Mouse (Mus musculus) midbrain, embryonic 16.5 days (tissue): ENCODE results near the gene Pwp2. TPM values are rescaled to one million over a fixed set of nuclear protein-coding genes. Genes with fewer than 3 reads are reported as not detected.
A peak's percentile ranks its signal among the peaks of the same experiment; 100 is the strongest.

Source experiments
- ATAC-seq: fragments of 200-750 bp; cut with Nextera tagmentation; 2 replicates; pipeline ENCODE4 v1.8.0; 2017; ENCODE audit warnings: moderate TSS enrichment
- H3K27ac ChIP-seq: fragments of 300-500 bp; sonication (generic); 2 replicates; pipeline ENCODE4 v1.5.1; 2014; ENCODE audit warnings: mild to moderate bottlenecking, low read length, mixed read lengths
- H3K27me3 ChIP-seq: fragments of 300-500 bp; sonication (generic); 2 replicates; pipeline ENCODE4 v1.6.1; 2014; ENCODE audit warnings: low read depth, low read length, mixed read lengths; ENCODE audit not compliant: control insufficient read depth, insufficient read depth
- H3K36me3 ChIP-seq: fragments of 300-500 bp; sonication (generic); 2 replicates; pipeline ENCODE4 v1.6.1; 2014; ENCODE audit warnings: mild to moderate bottlenecking, low read length, moderate library complexity, mixed read lengths; ENCODE audit not compliant: control insufficient read depth, insufficient read depth
- H3K4me1 ChIP-seq: fragments of 300-500 bp; sonication (generic); 2 replicates; pipeline ENCODE4 v1.6.1; 2014; ENCODE audit warnings: mild to moderate bottlenecking, low read length, mixed read lengths; ENCODE audit not compliant: control insufficient read depth, insufficient read depth
- H3K4me2 ChIP-seq: fragments of 300-500 bp; sonication (generic); 2 replicates; pipeline ENCODE4 v1.6.1; 2014; ENCODE audit warnings: mild to moderate bottlenecking, low read length, mixed read lengths
- H3K4me3 ChIP-seq: fragments of 300-500 bp; sonication (generic); 2 replicates; pipeline ENCODE4 v1.5.1; 2014; ENCODE audit warnings: low read depth, mild to moderate bottlenecking, low read length, moderate library complexity, mixed read lengths
- H3K9ac ChIP-seq: fragments of 300-500 bp; sonication (generic); 2 replicates; pipeline ENCODE4 v1.6.1; 2014; ENCODE audit warnings: low read depth, low read length, mixed read lengths
- H3K9me3 ChIP-seq: fragments of 300-500 bp; sonication (generic); replicated peaks from 2 replicates; pipeline ENCODE4 v1.6.1; 2014; ENCODE audit warnings: mild to moderate bottlenecking, low read length, mixed read lengths; ENCODE audit not compliant: control insufficient read depth, poor library complexity, severe bottlenecking
- WGBS: fragments of 180-500 bp; shearing (Covaris S2); extraction: QIAGEN DNeasy Blood & Tissue Kit; methylation state at CpG from one replicate; pipeline ENCODE4 v1.1.7; 2014; 5-methylcytosine and 5-hydroxymethylcytosine counted together
- polyA plus RNA-seq: library from polyadenylated mRNA; unstranded; fragments of >200 nt; fragmentation: Nextera tagmentation; extraction: Ambion mirVana; gene quantifications from 2 replicates; pipeline ENCODE4 v1.2.1, GENCODE M21; 2015

Pwp2 gene
- 18.1 and 19.0 TPM in 2 replicates for polyA plus RNA-seq

DNA sequence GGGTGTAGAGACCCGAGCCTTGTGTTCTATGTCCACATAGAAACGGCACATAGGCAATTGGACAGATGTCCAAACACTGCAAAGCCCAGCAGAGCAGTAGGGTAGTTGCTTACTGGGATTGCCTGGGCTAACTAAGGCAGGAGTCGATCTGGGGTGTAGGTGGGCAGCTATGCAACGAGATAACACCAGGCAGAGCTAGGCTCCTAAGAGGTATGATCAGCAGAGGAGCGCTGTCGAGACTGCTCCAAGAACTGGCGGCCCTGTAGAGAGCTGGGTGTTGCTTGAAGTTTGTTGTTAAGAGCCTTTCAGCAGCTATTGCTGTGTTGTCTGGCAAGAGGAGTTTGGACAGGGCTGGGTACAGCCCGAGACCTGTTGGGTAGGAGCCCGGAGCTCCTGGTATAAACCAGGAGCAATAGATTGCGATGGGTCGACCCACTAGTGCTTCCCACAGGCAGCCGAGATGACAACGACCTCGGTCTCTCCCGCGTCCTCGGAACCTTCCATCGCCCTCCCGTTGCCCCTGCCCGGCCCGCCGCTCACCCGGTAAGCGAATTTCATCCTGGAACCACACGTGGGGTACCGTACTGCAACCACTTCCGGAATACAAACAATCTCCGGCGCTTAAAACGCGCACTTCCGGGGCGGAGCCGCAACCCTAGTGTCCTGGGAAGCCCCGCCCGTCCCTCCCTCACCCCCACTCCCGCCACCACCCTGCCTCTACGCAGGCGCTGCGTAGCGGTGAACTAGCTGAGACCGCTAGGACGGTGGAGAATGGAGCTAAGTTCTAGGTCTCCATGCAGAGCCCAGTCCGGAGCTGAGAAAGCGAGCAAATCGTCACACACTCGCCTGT, at the start of gene Pwp2:
Gene Pwp2 (minus strand): TSS at position 619 of the 850 bp plus-strand sequence.
- peak within 1 kb of the TSS; percentile 66 for H3K4me3 ChIP-seq
- H3K4me2 ChIP-seq, result peak within 1 kb of the TSS; percentile 95
- H3K36me3 ChIP-seq, result peaks cover 34% of the 10 kb centered on the region
- no peaks in the 10 kb centered on the region for H3K27me3 ChIP-seq
- no peaks in the 10 kb centered on the region for H3K9me3 ChIP-seq
- 2% methylated on average over 47 of the region's 47 CpGs for WGBS
- H3K4me1 ChIP-seq, result peaks cover 6% of the 10 kb centered on the region
- peak within 1 kb of the TSS; percentile 44 for H3K27ac ChIP-seq
- peak within 1 kb of the TSS; percentile 58 for H3K9ac ChIP-seq
- peak; percentile 97 for ATAC-seq

DNA sequence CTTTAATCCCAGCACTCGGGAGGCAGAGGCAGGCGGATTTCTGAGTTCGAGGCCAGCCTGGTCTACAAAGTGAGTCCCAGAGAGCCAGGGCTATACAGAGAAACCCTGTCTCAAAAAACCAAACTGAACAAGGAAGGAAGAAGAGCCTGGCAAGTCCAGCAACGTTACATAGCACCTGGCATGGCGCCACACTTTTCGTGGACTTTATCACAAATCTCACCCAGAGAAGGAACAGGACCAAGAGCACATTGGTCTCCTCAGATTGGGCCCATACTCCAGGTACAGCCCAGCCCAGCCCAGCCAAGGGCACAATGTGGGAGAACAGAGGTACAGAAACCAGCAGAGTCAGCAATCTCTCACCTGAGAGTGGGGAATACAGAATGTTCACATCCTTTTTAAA, 48.8 kb upstream of the Pwp2 start:
- Histone ChIP-seq H3K9ac (no peak overlapping the region), H3K4me2 (no peak overlapping the region), H3K27me3 (no peaks in the 10 kb centered on the region), H3K4me1 (peaks cover 2% of the 10 kb centered on the region; the same call in 1 of the 2 replicates), H3K36me3 (peaks cover 6% of the 10 kb centered on the region; the same call in 1 of the 2 replicates), H3K4me3 (no peak overlapping the region), H3K9me3 (no peaks in the 10 kb centered on the region), H3K27ac (no peak overlapping the region)
- no peak for ATAC-seq
- 93% methylated on average over 6 of the region's 6 CpGs for WGBS

DNA sequence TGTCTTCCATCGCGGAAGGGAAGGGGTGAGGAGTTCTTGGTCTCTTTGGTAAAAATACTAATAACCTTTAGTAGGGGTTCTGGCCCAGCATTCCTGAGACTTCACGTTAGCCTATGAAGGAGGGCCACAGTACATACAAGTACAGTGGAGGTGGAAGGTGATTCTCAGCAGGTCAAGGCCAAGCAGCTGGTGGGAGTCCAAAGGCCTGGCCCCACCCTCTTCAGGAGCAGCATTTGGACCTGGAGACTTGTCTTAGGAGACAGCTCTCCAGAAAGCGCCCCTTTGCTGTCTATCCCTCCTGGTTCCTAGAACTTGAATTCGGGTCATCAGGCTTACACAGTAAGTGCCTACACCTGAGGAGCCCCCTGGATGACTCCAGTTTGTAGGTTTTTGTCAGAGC, 48.2 kb upstream of the Pwp2 start:
- Histone ChIP-seq H3K27ac (no peak overlapping the region), H3K4me1 (peaks cover 2% of the 10 kb centered on the region; the same call in 1 of the 2 replicates), H3K27me3 (no peaks in the 10 kb centered on the region), H3K9me3 (no peaks in the 10 kb centered on the region), H3K9ac (no peak overlapping the region), H3K4me2 (no peak overlapping the region), H3K36me3 (peaks cover 5% of the 10 kb centered on the region; the same call in 1 of the 2 replicates), H3K4me3 (no peak overlapping the region)
- ATAC-seq, result no peak
- 93% methylated on average over 5 of the region's 5 CpGs for WGBS

DNA sequence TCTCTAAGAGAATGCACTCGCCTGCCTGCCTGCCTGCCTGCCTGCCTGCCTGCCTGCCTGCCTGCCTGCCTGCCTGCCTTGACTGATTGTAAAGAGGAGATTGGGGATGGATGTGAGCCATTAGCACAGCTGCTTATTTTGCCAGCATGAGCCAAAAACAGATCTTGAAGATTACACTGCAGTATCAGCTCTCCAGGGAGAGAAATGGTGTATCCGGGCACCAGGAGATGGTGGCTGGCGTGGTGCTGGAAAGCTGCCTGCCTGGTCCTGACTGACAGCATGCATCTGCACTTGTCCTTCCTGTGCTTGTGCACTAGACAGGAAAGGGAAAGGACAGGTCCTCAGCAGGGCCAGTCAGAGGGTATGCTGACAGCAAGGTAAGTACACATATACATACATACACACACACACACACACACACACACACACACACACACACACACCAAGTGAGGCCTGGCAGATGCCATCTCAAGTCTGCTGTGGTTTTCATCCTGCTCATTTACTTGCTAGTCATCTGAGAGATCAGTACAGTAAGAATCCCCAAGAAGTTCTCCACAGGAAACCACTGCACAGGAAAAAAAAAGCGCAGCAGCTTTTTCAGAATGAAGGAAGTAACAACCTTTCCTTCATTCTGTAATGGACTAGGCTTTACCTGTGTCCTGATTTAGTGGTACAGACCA, 47.5 kb upstream of the Pwp2 start:
- Histone ChIP-seq H3K4me1 (peaks cover 2% of the 10 kb centered on the region; the same call in 1 of the 2 replicates), H3K27me3 (no peaks in the 10 kb centered on the region), H3K4me3 (no peak overlapping the region), H3K9ac (no peak overlapping the region), H3K27ac (no peak overlapping the region), H3K4me2 (no peak overlapping the region), H3K36me3 (peaks cover 5% of the 10 kb centered on the region; the same call in 1 of the 2 replicates), H3K9me3 (no peaks in the 10 kb centered on the region)
- ATAC-seq, result no peak
- 78% methylated on average over 4 of the region's 4 CpGs for WGBS

DNA sequence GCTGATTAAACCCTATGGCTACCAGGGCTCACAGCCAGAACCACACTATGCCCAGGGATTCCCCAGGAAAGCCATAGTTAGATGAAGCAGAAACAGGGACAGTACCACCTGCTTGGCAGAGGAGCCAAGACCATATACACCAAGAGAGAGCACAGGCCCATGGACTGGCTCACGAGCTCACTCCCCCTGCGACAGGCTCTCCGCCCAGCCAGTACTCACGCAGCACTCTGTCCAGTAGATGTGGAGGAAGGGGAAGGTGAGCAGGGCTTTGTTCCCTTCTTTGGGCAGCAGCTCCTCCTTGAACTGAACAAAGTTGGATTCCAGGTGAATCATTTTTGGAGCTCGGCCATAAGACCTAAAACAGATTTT, 43.6 kb upstream of the Pwp2 start:
- H3K27me3 ChIP-seq, result no peaks in the 10 kb centered on the region
- ATAC-seq, result no peak
- no peaks in the 10 kb centered on the region for H3K4me1 ChIP-seq
- 93% methylated on average over 5 of the region's 5 CpGs for WGBS
- H3K4me3 ChIP-seq, result no peak overlapping the region
- H3K4me2 ChIP-seq, result no peak overlapping the region
- H3K9me3 ChIP-seq, result no peaks in the 10 kb centered on the region
- no peak overlapping the region for H3K9ac ChIP-seq
- H3K27ac ChIP-seq, result no peak overlapping the region
- peaks cover 5% of the 10 kb centered on the region; the same call in 1 of the 2 replicates for H3K36me3 ChIP-seq

DNA sequence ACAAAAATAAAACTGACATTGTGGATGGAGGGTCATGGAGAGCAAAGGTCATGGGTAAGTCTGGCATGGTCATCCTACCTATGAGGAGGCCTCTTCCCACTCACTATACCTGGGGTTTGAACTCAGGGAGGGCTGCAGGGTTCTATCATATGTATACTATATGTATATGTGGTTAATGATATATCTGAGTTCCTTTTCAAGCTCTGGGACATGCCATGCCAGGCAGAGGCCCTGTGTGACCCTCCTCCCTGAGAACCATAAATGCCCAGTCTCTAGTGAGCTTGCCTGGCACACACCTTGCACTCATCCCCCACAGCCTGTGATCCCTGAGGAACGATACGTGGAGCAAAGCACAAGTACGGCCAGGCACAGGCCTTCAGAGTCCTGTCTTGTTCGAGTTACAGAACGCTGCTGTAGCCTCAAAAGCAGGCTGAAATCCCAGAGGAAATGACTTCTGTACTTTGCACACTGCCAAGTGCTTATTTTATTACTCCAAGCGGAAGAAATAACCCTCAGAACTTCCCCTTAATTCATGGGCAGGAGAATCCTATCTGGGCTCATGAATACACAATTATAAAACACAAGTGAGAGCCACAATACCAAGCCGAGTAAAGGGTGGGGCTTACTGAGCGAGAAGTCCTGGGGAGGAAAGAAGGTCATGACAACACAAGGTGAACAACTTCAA, 43.1 kb upstream of the Pwp2 start:
- no peak overlapping the region for H3K4me3 ChIP-seq
- H3K27me3 ChIP-seq, result no peaks in the 10 kb centered on the region
- H3K9me3 ChIP-seq, result no peaks in the 10 kb centered on the region
- no peak for ATAC-seq
- H3K27ac ChIP-seq, result no peak overlapping the region
- H3K9ac ChIP-seq, result no peak overlapping the region
- H3K4me2 ChIP-seq, result no peak overlapping the region
- no peaks in the 10 kb centered on the region for H3K4me1 ChIP-seq
- peaks cover 5% of the 10 kb centered on the region; the same call in 1 of the 2 replicates for H3K36me3 ChIP-seq
- 90% methylated on average over 8 of the region's 8 CpGs for WGBS

DNA sequence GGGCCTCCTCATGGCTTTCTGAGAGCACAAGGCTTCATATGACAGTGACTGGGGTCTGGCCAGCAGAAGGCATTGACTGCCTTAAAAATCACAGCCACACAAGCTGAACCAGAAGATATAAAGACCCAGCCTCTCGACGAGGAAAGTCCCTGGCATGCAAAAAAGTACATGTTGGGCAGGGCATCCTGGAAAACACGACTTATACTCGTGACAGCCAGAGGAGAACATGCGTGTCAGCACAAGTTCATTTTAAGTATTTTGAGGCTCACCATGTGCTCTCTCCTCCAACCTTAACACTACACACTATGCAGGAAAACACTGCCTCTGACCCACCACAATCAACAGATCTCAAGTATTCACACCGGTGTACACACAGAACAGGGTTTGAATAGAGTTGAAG, 39.2 kb upstream of the Pwp2 start:
- no peaks in the 10 kb centered on the region for H3K9me3 ChIP-seq
- H3K4me1 ChIP-seq, result no peaks in the 10 kb centered on the region
- no peak overlapping the region for H3K4me2 ChIP-seq
- H3K4me3 ChIP-seq, result no peak overlapping the region
- peaks cover 11% of the 10 kb centered on the region for H3K36me3 ChIP-seq
- H3K27ac ChIP-seq, result no peak overlapping the region
- no peak overlapping the region for H3K9ac ChIP-seq
- no peaks in the 10 kb centered on the region for H3K27me3 ChIP-seq
- 93% methylated on average over 6 of the region's 6 CpGs for WGBS
- ATAC-seq, result no peak

DNA sequence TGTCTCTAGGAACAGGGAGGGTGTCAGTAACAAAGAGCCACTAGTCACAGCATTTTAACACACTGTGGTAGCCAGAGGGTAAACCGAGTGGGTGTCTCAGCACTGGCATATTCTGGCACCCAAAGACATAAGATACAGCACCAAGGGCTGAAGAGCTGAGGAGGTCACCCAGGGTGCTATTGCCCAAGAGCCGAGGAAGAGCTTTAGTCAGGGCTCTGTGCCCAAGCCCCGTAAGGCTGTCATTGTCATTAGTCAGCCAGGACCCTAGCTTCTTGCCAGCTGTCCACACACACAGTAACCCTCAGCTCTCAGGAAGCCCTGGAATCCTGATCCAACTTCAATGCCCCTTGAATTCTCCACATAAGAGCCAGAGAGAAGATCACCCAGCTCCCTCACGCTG, 38.0 kb upstream of the Pwp2 start:
- H3K27me3 ChIP-seq, result no peaks in the 10 kb centered on the region

More for the DNA sequence above, 38.0 kb upstream of the Pwp2 start:
- no peak overlapping the region for H3K4me3 ChIP-seq
- H3K27ac ChIP-seq, result no peak overlapping the region
- WGBS, result 81% methylated on average over 4 of the region's 4 CpGs
- H3K4me1 ChIP-seq, result no peaks in the 10 kb centered on the region
- H3K36me3 ChIP-seq, result peaks cover 13% of the 10 kb centered on the region
- H3K9ac ChIP-seq, result no peak overlapping the region
- H3K4me2 ChIP-seq, result no peak overlapping the region
- H3K9me3 ChIP-seq, result no peaks in the 10 kb centered on the region
- ATAC-seq, result no peak
